Mouse (Mus musculus) forebrain, embryonic 13.5 days (tissue): Measurements from ENCODE around the gene Bod1l. TPM values are rescaled to one million over a fixed set of nuclear protein-coding genes. Genes with fewer than 3 reads are reported as not detected.

ENCODE experiments used
- ATAC-seq: fragments of 200-750 bp; cut with Nextera tagmentation; 2 replicates; pipeline ENCODE4 v1.8.0; 2017
- H3K27ac ChIP-seq: fragments of 300-500 bp; sonication (generic); 2 replicates; pipeline ENCODE4 v1.5.1; 2015; ENCODE audit warnings: inconsistent platforms, mild to moderate bottlenecking, moderate library complexity
- H3K27me3 ChIP-seq: fragments of 300-500 bp; sonication (generic); 2 replicates; pipeline ENCODE4 v1.6.1; 2015; ENCODE audit warnings: mild to moderate bottlenecking, inconsistent platforms
- H3K36me3 ChIP-seq: fragments of 300-500 bp; sonication (generic); 2 replicates; pipeline ENCODE4 v1.6.1; 2015; ENCODE audit warnings: mild to moderate bottlenecking, inconsistent platforms; ENCODE audit not compliant: poor library complexity, severe bottlenecking
- H3K4me1 ChIP-seq: fragments of 300-500 bp; sonication (generic); 2 replicates; pipeline ENCODE4 v1.6.1; 2015; ENCODE audit warnings: inconsistent platforms
- H3K4me2 ChIP-seq: fragments of 300-500 bp; sonication (generic); 2 replicates; pipeline ENCODE4 v1.6.1; 2015; ENCODE audit warnings: inconsistent platforms, mild to moderate bottlenecking, moderate library complexity
- H3K4me3 ChIP-seq: fragments of 300-500 bp; sonication (generic); 2 replicates; pipeline ENCODE4 v1.5.1; 2015; ENCODE audit warnings: mild to moderate bottlenecking, inconsistent platforms
- H3K9ac ChIP-seq: fragments of 300-500 bp; sonication (generic); 2 replicates; pipeline ENCODE4 v1.6.1; 2015; ENCODE audit warnings: mild to moderate bottlenecking, inconsistent platforms
- H3K9me3 ChIP-seq: fragments of 300-500 bp; sonication (generic); replicated peaks from 2 replicates; pipeline ENCODE4 v1.6.1; 2016; ENCODE audit warnings: inconsistent platforms
- WGBS: fragments of 180-500 bp; shearing (Covaris S2); methylation state at CpG from one replicate; pipeline ENCODE4 v1.1.7; 2015; 5-methylcytosine and 5-hydroxymethylcytosine counted together
- microRNA-seq: library from miRNA; unstranded; fragments of <30 nt; microRNA quantifications from one replicate; pipeline ENCODE4, GENCODE M21; 2016
- polyA plus RNA-seq: library from polyadenylated mRNA; unstranded; fragments of >200 nt; fragmentation: Nextera tagmentation; extraction: Ambion mirVana; gene quantifications from 2 replicates; pipeline ENCODE4 v1.2.1, GENCODE M21; 2015

Bod1l gene
- polyA plus RNA-seq, 1 experiment from 2014 or later: 29.6 TPM

GRCm38 (mm10) chr5:41754226-41754775 is 89.8 kb downstream of the Bod1l start:
- Histone ChIP-seq H3K4me3 (no peak overlapping the region), H3K36me3 (no peaks in the 10 kb centered on the region), H3K9ac (no peak overlapping the region), H3K27me3 (peaks cover 99% of the 10 kb centered on the region), H3K4me2 (no peak overlapping the region), H3K27ac (no peak overlapping the region), H3K9me3 (no peaks in the 10 kb centered on the region), H3K4me1 (0 out of 2 replicates have a peak, but pooled peaks cover 2% of the 10 kb centered on the region)
- under 1% methylated on average over 17 of the region's 17 CpGs for WGBS
- no peak for ATAC-seq

- ATAC-seq: no peak
- 17% methylated on average over 4 of the region's 4 CpGs for WGBS
Observed at GRCm38 (mm10) chr5:41752721-41753120, 91.4 kb downstream of the Bod1l start.

GRCm38 (mm10) chr5:41744898-41745780 is 99.0 kb downstream of the Bod1l start:
- no peak overlapping the region for H3K9ac ChIP-seq
- no peak overlapping the region for H3K27ac ChIP-seq
- no peaks in the 10 kb centered on the region for H3K9me3 ChIP-seq
- H3K27me3 ChIP-seq: peaks cover 70% of the 10 kb centered on the region
- 0 out of 2 replicates have a peak, but pooled peaks have one; percentile 27 for ATAC-seq
- 4% methylated on average over 11 of the region's 15 CpGs for WGBS
- H3K4me2 ChIP-seq: no peak overlapping the region
- H3K4me3 ChIP-seq: no peak overlapping the region
- H3K4me1 ChIP-seq: no peaks in the 10 kb centered on the region
- no peaks in the 10 kb centered on the region for H3K36me3 ChIP-seq

More at GRCm38 (mm10) chr5:41752721-41753120, 91.4 kb downstream of the Bod1l start:
- Histone ChIP-seq H3K27me3 (peaks cover 99% of the 10 kb centered on the region), H3K4me2 (no peak overlapping the region), H3K4me1 (0 out of 2 replicates have a peak, but pooled peaks cover 2% of the 10 kb centered on the region), H3K27ac (no peak overlapping the region), H3K9me3 (no peaks in the 10 kb centered on the region), H3K36me3 (no peaks in the 10 kb centered on the region), H3K4me3 (no peak overlapping the region), H3K9ac (no peak overlapping the region)

GRCm38 (mm10) chr5:41744234-41744633 is 99.9 kb downstream of the Bod1l start:
- no peak for ATAC-seq
- Histone ChIP-seq H3K9me3 (no peaks in the 10 kb centered on the region), H3K4me2 (no peak overlapping the region), H3K4me3 (no peak overlapping the region), H3K4me1 (no peaks in the 10 kb centered on the region), H3K27ac (no peak overlapping the region), H3K36me3 (no peaks in the 10 kb centered on the region), H3K9ac (no peak overlapping the region), H3K27me3 (peaks cover 61% of the 10 kb centered on the region)
- WGBS: 6% methylated on average over 7 of the region's 7 CpGs

GRCm38 (mm10) chr5:41738817-41739216 is 105.3 kb downstream of the Bod1l start:
- Histone ChIP-seq H3K4me1 (0 out of 2 replicates have a peak, but pooled peaks cover 2% of the 10 kb centered on the region), H3K27me3 (peaks cover 7% of the 10 kb centered on the region), H3K4me3 (no peak overlapping the region), H3K4me2 (no peak overlapping the region), H3K27ac (no peak overlapping the region), H3K36me3 (no peaks in the 10 kb centered on the region), H3K9me3 (no peaks in the 10 kb centered on the region), H3K9ac (no peak overlapping the region)
- ATAC-seq: no peak
- 65% methylated on average over 6 of the region's 6 CpGs for WGBS

Small RNA genes lying within 50 kb of the gene (microRNA-seq; reads per million reads assigned to microRNA genes)
- gene Mir6414: not detected

Other genes starting within 250 kb of the Bod1l start
- gene Rab28, start 136.2 kb downstream of the Bod1l start, polyA plus RNA-seq: 84.4 and 85.7 TPM in 2 replicates
- gene Nkx3-2, start 79.8 kb downstream of the Bod1l start, polyA plus RNA-seq: not detected in 2 replicates
- gene Gm16223, start 223.6 kb upstream of the Bod1l start, polyA plus RNA-seq: not detected in 2 replicates